Mouse (Mus musculus) E14TG2a.4 (cell line): ENCODE results near the gene Med19.

Source experiments
- H3K27me3 ChIP-seq: 2 replicates; pipeline ENCODE4 v1.6.1; 2014; ENCODE audit warnings: low read length, control low read depth; ENCODE audit not compliant: insufficient read depth
- H3K36me3 ChIP-seq: 2 replicates; pipeline ENCODE4 v1.6.1; 2014; ENCODE audit warnings: low read length, control low read depth; ENCODE audit not compliant: insufficient read depth
- H3K4me1 ChIP-seq: replicated peaks from 2 replicates; pipeline ENCODE4 v1.6.1; 2014; ENCODE audit warnings: low read depth, low read length, control low read depth
- H3K4me3 ChIP-seq: replicated peaks from 2 replicates; pipeline ENCODE4 v1.5.1; 2014; ENCODE audit warnings: mild to moderate bottlenecking, low read length
- H3K9me3 ChIP-seq: 2 replicates; pipeline ENCODE4 v1.6.1; 2014; ENCODE audit warnings: low read length, control low read depth
- CTCF ChIP-seq: conservative IDR thresholded peaks from 2 replicates; pipeline ENCODE4 v1.5.1; 2014; ENCODE audit warnings: low read length
- NANOG ChIP-seq: IDR thresholded peaks from 2 replicates; pipeline ENCODE4 v1.6.1; 2014; ENCODE audit warnings: borderline replicate concordance, low read length, mixed read lengths
- POU5F1 ChIP-seq: IDR thresholded peaks from 2 replicates; pipeline ENCODE4 v1.6.1; 2014; ENCODE audit warnings: low read length, borderline replicate concordance

Gene Med19

DNA sequence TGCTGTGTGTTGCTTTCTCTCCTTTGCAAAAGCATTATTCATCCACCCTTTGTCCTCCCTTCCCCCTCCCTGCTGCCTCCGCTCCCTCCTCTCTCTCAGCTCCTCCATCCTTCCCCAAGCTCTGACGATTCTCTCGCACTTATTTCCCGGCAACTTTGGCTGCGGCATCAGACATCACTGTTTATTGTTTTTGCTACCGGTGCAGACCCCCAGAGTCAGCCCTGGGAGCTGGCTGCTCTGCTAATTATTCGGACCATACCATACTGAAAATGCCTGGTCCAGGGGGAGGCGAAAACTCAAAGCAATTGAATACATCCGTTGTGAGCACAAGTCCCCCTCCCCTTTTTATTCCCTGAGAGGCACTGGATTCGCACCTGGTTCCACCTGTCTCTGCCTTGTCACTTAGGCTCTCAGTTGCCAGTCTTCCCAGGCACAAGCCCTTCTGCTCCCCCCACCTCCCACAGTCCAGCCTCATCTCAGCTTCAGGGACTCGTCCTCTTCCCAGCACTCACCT lies 56.2 kb downstream of the Med19 start:
- Histone ChIP-seq H3K36me3 (peaks cover 3% of the 10 kb centered on the region), H3K4me1 (peaks cover 63% of the 10 kb centered on the region), H3K9me3 (no peaks in the 10 kb centered on the region), H3K4me3 (peak overlapping the region; percentile 69), H3K27me3 (peaks cover 57% of the 10 kb centered on the region)
- no peak for TF ChIP-seq NANOG

DNA sequence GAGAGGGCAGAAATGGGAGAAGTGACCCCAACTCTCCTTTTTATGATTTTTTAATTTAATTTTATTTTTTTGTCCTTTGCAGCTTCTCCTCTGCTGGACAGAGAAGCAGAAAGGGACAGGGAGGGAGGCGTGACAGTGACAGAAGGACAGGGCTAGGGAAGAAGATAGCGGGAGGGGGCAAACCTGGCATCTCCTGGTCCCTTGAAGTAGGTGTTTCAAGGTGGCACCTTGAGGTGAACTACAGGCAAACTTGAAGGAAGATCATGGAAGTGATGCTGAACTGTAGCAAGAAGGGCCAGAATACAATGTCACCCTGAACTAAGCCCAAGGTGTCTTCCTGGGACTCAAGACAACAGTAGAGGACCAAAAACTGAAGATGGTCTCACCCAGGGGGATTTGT lies 56.7 kb downstream of the Med19 start:
- TF ChIP-seq NANOG (no peak), CTCF (no peak), POU5F1 (no peak)
- Histone ChIP-seq H3K4me1 (peaks cover 68% of the 10 kb centered on the region), H3K4me3 (peak overlapping the region; percentile 69), H3K9me3 (no peaks in the 10 kb centered on the region), H3K27me3 (peaks cover 56% of the 10 kb centered on the region), H3K36me3 (peaks cover 8% of the 10 kb centered on the region)

DNA sequence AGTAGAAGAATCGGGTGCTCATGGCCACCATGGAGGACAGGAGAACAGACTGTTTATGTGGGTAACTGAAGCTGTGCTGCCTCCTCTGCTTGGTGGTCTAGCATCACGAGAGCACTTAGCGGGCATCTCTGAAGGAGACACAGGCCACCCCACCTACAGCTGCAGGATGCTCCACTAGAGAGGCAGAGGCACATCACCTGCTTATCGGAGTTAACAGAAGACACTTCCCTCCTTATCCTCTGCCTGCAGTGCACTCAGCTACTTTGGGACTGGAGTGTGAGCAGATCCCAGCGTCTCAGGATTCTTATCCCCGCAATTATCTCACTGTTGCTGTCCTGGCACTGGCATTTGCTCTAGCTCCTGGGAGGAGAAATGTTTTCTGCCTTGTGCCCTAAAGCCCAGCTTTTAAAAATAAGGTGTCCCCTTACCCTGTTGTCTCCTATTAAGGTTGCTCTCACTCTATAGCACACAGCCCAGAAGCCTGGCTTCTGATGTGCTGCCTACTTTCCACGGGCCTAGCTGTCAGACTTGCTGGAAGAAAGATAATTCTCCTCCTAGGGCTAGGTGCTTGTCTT lies 57.2 kb downstream of the Med19 start:
- no peak for TF ChIP-seq NANOG
- TF ChIP-seq POU5F1 = no peak
- peaks cover 51% of the 10 kb centered on the region for H3K27me3 ChIP-seq

DNA sequence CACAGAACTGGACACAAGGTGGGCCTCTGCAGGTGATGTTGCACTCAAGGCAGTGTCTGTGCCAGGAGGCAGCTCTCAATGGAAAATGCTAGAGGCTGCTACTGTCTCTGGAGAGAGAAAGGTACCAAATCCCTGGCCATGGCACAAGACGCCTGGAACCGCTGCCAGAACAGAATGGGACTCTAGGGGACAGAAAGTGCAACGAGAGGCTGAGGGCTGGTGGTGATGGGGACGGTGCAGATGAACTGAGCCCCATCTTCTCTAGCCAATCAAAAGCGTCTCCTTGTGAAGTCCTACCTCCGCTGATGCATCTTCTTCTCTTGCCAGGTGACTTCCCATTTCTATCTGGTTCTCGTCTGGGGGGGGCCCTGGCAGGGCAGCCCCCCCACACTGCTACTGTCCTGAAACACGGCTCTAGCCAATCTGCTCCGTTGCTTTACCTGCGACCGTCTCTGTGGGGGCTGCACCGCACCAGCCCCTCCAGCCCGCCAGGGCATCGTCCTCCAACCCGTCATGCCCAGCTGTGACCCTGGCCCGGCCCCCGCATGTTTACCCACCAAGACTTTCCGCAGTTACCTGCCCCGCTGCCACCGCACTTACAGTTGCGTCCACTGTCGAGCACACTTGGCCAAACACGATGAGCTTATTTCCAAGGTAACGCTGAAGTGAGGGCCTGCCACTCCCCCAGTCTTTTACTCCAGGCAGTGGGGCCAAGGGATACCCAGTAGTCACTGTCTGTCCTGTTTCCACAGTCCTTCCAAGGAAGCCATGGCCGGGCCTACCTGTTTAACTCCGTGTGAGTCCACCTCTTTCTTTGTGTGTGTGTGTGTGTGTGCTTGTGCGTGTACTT lies 58.3 kb downstream of the Med19 start:
- H3K36me3 ChIP-seq = peaks cover 25% of the 10 kb centered on the region

More for the DNA sequence above, 57.2 kb downstream of the Med19 start:
- Histone ChIP-seq H3K4me1 (peaks cover 73% of the 10 kb centered on the region), H3K4me3 (no peak overlapping the region), H3K9me3 (no peaks in the 10 kb centered on the region), H3K36me3 (peaks cover 14% of the 10 kb centered on the region)

DNA sequence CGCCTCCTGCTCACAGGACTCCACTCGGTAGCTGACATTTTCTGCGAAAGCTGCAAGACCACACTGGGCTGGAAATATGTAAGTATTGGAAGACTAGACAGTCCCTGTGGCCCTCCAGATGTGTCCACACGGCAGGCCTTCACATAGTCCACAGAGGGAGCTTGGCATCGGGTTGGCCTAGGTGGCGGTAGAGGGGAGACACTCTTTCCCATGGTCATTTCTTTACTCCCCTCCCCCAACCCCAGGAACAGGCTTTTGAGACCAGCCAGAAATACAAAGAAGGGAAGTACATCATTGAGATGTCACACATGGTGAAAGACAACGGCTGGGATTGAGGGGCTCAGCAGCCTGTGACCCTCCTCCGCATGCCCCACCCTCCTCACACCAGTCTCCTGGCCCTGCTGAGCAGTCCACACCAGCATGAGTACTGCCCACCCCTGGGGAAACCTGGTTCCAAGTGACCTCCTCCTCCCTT lies 59.3 kb downstream of the Med19 start:
- Histone ChIP-seq H3K9me3 (no peaks in the 10 kb centered on the region), H3K4me3 (peak overlapping the region; percentile 100; the same call in 1 of the 2 replicates), H3K27me3 (peaks cover 37% of the 10 kb centered on the region), H3K4me1 (peaks cover 90% of the 10 kb centered on the region), H3K36me3 (peaks cover 33% of the 10 kb centered on the region)
- no peak for TF ChIP-seq POU5F1
- no peak for TF ChIP-seq NANOG
- TF ChIP-seq CTCF = no peak

More for the DNA sequence above, 58.3 kb downstream of the Med19 start:
- TF ChIP-seq CTCF = no peak
- TF ChIP-seq NANOG = no peak
- TF ChIP-seq POU5F1 = no peak
- Histone ChIP-seq H3K4me3 (peak overlapping the region; percentile 69), H3K27me3 (peaks cover 41% of the 10 kb centered on the region), H3K9me3 (no peaks in the 10 kb centered on the region), H3K4me1 (peaks cover 84% of the 10 kb centered on the region)
